Comparison of ENCODE assay signal across 9 mouse cellular contexts in the genomic region with DNA sequence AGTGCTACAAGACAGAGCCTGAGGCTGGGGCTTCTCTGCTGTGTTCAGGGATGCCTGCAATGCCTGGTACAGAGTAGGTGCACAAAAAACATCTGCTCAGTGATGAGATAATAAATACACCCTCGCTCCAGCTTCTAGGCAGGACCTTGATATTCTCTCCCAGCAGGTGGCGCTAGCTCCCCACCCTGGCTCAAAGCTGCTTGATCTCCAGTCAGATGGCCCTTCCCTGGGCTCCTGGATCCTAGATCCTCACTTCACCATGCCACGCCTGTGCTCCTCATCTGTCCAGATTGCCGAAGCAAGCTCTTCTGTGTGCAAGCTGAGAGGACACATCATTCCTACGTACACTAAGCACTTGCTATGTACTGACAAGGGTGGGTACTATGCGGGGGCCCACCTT. TPM values are rescaled to one million over a fixed set of nuclear protein-coding genes. Genes with fewer than 3 reads are reported as not detected.
DNase-seq lines count a peak whose midpoint lies in the region; ATAC-seq and TF ChIP-seq lines count a peak whose summit lies in the region.
"Had no signal": no experiment of that assay in that cellular context is flagged by ENCODE, and none has a peak within 500 bp of the region (broad histone marks: within the 10 kb centered on the region; RNA-seq: fewer than 3 reads in every experiment).

No protein-coding gene starts in this region.

- peak; percentile 58 for ATAC-seq in granulocyte monocyte progenitor cell, adult 5-6 weeks (replicated peaks; ENCODE audit: poor library complexity, severe bottlenecking)

- no peak for TF ChIP-seq POLR2A in spleen, adult 2 months (IDR thresholded peaks at IDR 0.05; ENCODE audit: low read depth, low read length)

- H3K4me1 ChIP-seq in spleen, adult 2 months (ENCODE audit: control insufficient read depth, insufficient read depth, insufficient read length), result no peaks in the 10 kb centered on the region
- H3K4me1 ChIP-seq: limb, embryonic 12.5 days had no signal

- DNase-seq in adrenal gland, adult (ENCODE audit: inconsistent age in 2 of 2, low spot score in 1 of 2), result peak; percentile 76 to 93
- no peak for DNase-seq in adrenal gland, adult 8-10 months
- DNase-seq in Muller cell, postnatal 12 days (ENCODE audit: inconsistent ontology term), result peak; percentile 70
- peak; percentile 79 to 81 for DNase-seq in cerebellum, postnatal 10 days
- DNase-seq in layer of hippocampus, adult 8-10 months (ENCODE audit: low spot score in 2 of 2), result peak; percentile 39 to 76
- peak; percentile 83 for DNase-seq in lung, postnatal 36 days
- peak; percentile 11 to 56 for DNase-seq in spleen, adult 2 months (ENCODE audit: low read depth in 1 of 2, low spot score in 2 of 2)

- no peaks in the 10 kb centered on the region for H3K27me3 ChIP-seq in spleen, adult 2 months (ENCODE audit: control insufficient read depth, insufficient read depth, low read length)
- H3K27me3 ChIP-seq: limb, embryonic 12.5 days had no signal

- H3K27ac ChIP-seq in spleen, adult 2 months (ENCODE audit: insufficient read depth, low read length), result no peak overlapping the region
- H3K27ac ChIP-seq: limb, embryonic 12.5 days had no signal

- no peak overlapping the region for H3K4me3 ChIP-seq in spleen, adult 2 months (ENCODE audit: extremely low read depth, insufficient read depth, insufficient read length)
- H3K4me3 ChIP-seq: limb, embryonic 12.5 days had no signal

- WGBS in spleen, adult 2 months, result 61% methylated on average over 6 of the region's 6 CpGs

- TF ChIP-seq CTCF in spleen, adult 2 months (IDR thresholded peaks at IDR 0.05; ENCODE audit: extremely low read depth, insufficient read depth, insufficient read length, insufficient replicate concordance), result peak; percentile 81; the same call in 1 of the 2 replicates

- H3K36me3 ChIP-seq in spleen, adult 2 months (ENCODE audit: control insufficient read depth, insufficient read depth, low read length), result peaks cover 18% of the 10 kb centered on the region
- H3K36me3 ChIP-seq: limb, embryonic 12.5 days had no signal

RNA-seq across cellular contexts. Expression of a gene that starts 21.5 kb away (rescaled TPM):
- total RNA-seq in adrenal gland, adult 8-10 months (2022), result 100 to 1,000 TPM in 1 of 4 experiments, 10 to 100 TPM in 3; 21.3 to 114 (median 48.7) TPM
- total RNA-seq in granulocyte monocyte progenitor cell, adult 5-6 weeks (2014; fragmentation: Nextera tagmentation), result not detected in 2 replicates
- total RNA-seq in granulocyte monocyte progenitor cell, adult 5-6 weeks (2017), result not detected in 2 replicates
- total RNA-seq in layer of hippocampus, adult 8-10 months (2022), result 10 to 100 TPM in 1 of 4 experiments, 1 to 10 TPM in 3; 4.8 to 11.1 (median 8.9) TPM
- 20.6 and 22.7 TPM in 2 replicates for polyA plus RNA-seq in spleen, adult 2 months (2012; rRNA removed)

RNA-seq across cellular contexts. Expression of a gene that starts 38.7 kb away (rescaled TPM):
- 10 to 100 TPM; 34.2 to 35.9 (median 35.1) TPM for total RNA-seq in adrenal gland, adult 8-10 months (2022)
- 3.9 and 26.5 TPM in 2 replicates for total RNA-seq in granulocyte monocyte progenitor cell, adult 5-6 weeks (2014; fragmentation: Nextera tagmentation)
- 3.9 and 5.1 TPM in 2 replicates for total RNA-seq in granulocyte monocyte progenitor cell, adult 5-6 weeks (2017)
- 1 to 10 TPM; 1.9 to 3.8 (median 3.1) TPM for total RNA-seq in layer of hippocampus, adult 8-10 months (2022)
- 10.7 and 12.9 TPM in 2 replicates for polyA plus RNA-seq in spleen, adult 2 months (2012; rRNA removed)

RNA-seq across cellular contexts. Expression of a gene that starts 56.6 kb away (rescaled TPM):
- total RNA-seq in adrenal gland, adult 8-10 months (2022), result 10 to 100 TPM in 2 of 4 experiments, 1 to 10 TPM in 2; 4.4 to 21.5 (median 11.4) TPM
- total RNA-seq in granulocyte monocyte progenitor cell, adult 5-6 weeks (2014; fragmentation: Nextera tagmentation), result 1.6 TPM in 1 of 2 replicates, not detected in the other
- total RNA-seq in granulocyte monocyte progenitor cell, adult 5-6 weeks (2017), result 0.22 TPM in 1 of 2 replicates, not detected in the other
- 100 to 1,000 TPM; 114 to 158 (median 135) TPM for total RNA-seq in layer of hippocampus, adult 8-10 months (2022)
- 5.1 and 5.7 TPM in 2 replicates for polyA plus RNA-seq in spleen, adult 2 months (2012; rRNA removed)

Comparison
In these comparisons a context has a peak if more than half of its experiments do, and no peak if none do; other contexts are left out.
1. RNA of a gene that starts 21.5 kb away (total RNA-seq): 21.3 to 114 TPM in adrenal gland, adult 8-10 months and 4.8 to 11.1 TPM in layer of hippocampus, adult 8-10 months; not detected in granulocyte monocyte progenitor cell, adult 5-6 weeks; every median in the first group is over 4 times any median in the second.
2. RNA of a gene that starts 56.6 kb away (total RNA-seq): 114 to 158 TPM in layer of hippocampus, adult 8-10 months; 4.4 to 21.5 TPM in adrenal gland, adult 8-10 months and 0.22 to 1.6 TPM in granulocyte monocyte progenitor cell, adult 5-6 weeks; every median in the first group is over 4 times any median in the second.